Mouse (Mus musculus): Measurements from ENCODE around the gene Lrfn3. TPM values are rescaled to one million over a fixed set of nuclear protein-coding genes. Genes with fewer than 3 reads are reported as not detected.
A peak's percentile ranks its signal among the peaks of the same experiment; 100 is the strongest.

Lrfn3 gene
- polyA plus RNA-seq, 1 experiment from 2014 or later = 7.2 TPM

DNA sequence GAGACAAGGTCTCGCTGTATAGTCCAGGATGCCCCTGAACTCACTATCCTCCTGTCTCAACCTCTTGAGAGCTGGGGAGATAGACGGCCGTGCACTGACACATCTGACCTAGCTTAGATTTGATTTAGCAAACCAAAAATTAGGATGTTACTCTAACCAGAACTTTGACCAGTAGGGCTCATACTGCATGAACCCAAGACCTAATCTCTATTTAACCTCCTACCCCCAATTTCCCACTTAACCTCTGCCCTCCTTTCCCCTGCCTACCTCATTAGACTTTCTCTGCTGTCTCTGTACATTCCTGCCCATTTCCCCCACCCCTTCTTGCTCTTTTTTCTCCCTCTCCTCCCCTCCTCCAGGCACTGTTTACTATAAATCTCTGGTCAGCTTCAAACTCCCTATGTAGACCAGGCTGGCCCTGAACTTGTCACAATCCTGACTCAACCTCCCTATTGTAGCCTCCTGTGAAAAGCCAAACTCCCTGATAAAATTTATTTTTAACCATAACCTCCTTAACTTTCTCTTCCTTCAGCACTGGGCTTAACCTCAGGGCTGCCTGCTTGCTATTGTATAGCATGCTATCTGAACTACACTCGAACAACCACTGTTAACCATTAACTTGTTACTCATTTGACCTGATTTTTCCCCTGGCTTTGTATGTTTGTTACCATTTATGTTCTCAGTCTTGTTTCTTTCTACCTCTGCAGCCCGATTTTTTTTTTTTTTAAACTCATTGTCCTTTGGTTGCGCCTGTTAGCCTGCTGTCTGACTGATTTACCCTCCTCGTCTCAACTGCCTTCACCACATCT, 4.0 kb downstream of the Lrfn3 start:
- WGBS = 77% methylated on average over 7 of the region's 7 CpGs
- Histone ChIP-seq H3K27me3 (ENCODE audit: control insufficient read depth, insufficient read depth, low read length) (no peaks in the 10 kb centered on the region), H3K4me3 (ENCODE audit: low read depth, low read length) (no peak overlapping the region), H3K27ac (ENCODE audit: low read depth, low read length) (no peak overlapping the region), H3K9ac (ENCODE audit: low read length) (no peak overlapping the region), H3K4me1 (replicated peaks; ENCODE audit: control insufficient read depth, insufficient read depth, low read length) (peaks cover 3% of the 10 kb centered on the region), H3K4me2 (ENCODE audit: low read depth, low read length, severe bottlenecking) (no peak overlapping the region), H3K36me3 (ENCODE audit: control insufficient read depth, insufficient read depth, low read length) (peaks cover 4% of the 10 kb centered on the region; the same call in 1 of the 2 replicates), H3K9me3 (ENCODE audit: control insufficient read depth, low read length) (no peaks in the 10 kb centered on the region)
- DNase-seq (ENCODE audit: low spot score) = peak; percentile 2
- no peak for ATAC-seq (replicated peaks; ENCODE audit: low FRiP score)

DNA sequence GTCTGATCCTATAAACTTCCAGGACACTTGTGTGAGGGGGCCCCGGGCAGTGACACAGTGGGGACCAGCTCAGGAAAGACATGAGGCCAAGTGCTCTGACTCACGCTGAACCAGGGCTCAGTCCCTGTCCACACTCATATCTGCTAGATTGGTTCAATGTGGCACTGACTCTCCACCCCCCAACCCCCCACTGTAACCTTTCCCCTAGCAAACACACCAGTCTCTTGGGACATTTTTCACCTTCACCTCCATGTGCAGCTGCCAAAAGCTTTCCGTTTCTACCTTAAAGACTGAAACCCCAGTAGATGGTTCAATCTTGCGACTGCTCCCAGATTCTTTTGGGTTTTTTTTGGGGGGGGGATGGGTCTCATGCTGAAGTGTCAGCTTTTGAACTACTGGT, 8.5 kb downstream of the Lrfn3 start:
- ATAC-seq (replicated peaks; ENCODE audit: low FRiP score) (no peak), DNase-seq (ENCODE audit: low spot score) (no peak)
- Histone ChIP-seq H3K27me3 (ENCODE audit: control insufficient read depth, insufficient read depth, low read length) (no peaks in the 10 kb centered on the region), H3K36me3 (ENCODE audit: control insufficient read depth, insufficient read depth, low read length) (no peaks in the 10 kb centered on the region; the same call in 1 of the 2 replicates), H3K4me1 (replicated peaks; ENCODE audit: control insufficient read depth, insufficient read depth, low read length) (no peaks in the 10 kb centered on the region), H3K4me3 (ENCODE audit: low read depth, low read length) (no peak overlapping the region), H3K9ac (ENCODE audit: low read length) (no peak overlapping the region), H3K9me3 (ENCODE audit: control insufficient read depth, low read length) (no peaks in the 10 kb centered on the region), H3K27ac (ENCODE audit: low read depth, low read length) (no peak overlapping the region), H3K4me2 (ENCODE audit: low read depth, low read length, severe bottlenecking) (no peak overlapping the region)
- WGBS = 80% methylated on average over 4 of the region's 4 CpGs

DNA sequence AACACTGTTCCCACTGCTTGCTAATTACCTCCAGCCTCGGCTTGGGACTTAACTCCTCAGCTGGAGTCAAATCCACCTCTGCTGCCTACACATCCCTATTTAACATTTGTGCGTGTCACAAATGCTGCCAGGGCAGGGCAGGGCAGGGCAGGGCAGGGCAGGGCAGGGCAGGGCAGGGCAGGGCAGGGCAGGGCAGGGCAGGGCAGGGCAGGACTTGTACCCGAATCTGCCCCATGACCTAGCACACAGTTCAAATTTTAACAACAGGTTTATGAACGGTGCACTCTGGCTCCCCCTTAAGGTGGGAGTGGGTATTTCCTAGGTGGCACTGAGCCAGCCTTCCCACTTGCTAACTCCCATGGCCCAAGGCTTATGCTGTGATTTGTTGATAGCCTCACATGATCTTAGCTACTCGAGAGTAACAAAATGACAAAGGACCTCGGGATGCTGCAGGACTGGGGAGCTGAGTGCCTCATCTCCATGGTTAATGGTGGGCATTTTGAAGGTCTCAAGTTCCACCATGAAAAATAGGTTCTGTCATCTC, 9.2 kb downstream of the Lrfn3 start:
- Histone ChIP-seq H3K4me3 (ENCODE audit: low read depth, low read length) (no peak overlapping the region), H3K9ac (ENCODE audit: low read length) (no peak overlapping the region), H3K36me3 (ENCODE audit: control insufficient read depth, insufficient read depth, low read length) (no peaks in the 10 kb centered on the region; the same call in 1 of the 2 replicates), H3K9me3 (ENCODE audit: control insufficient read depth, low read length) (no peaks in the 10 kb centered on the region), H3K27me3 (ENCODE audit: control insufficient read depth, insufficient read depth, low read length) (no peaks in the 10 kb centered on the region), H3K27ac (ENCODE audit: low read depth, low read length) (no peak overlapping the region), H3K4me2 (ENCODE audit: low read depth, low read length, severe bottlenecking) (no peak overlapping the region), H3K4me1 (replicated peaks; ENCODE audit: control insufficient read depth, insufficient read depth, low read length) (no peaks in the 10 kb centered on the region)
- WGBS = 16% methylated on average over 6 of the region's 6 CpGs
- ATAC-seq (replicated peaks; ENCODE audit: low FRiP score) (no peak), DNase-seq (ENCODE audit: low spot score) (peak; percentile 81)

DNA sequence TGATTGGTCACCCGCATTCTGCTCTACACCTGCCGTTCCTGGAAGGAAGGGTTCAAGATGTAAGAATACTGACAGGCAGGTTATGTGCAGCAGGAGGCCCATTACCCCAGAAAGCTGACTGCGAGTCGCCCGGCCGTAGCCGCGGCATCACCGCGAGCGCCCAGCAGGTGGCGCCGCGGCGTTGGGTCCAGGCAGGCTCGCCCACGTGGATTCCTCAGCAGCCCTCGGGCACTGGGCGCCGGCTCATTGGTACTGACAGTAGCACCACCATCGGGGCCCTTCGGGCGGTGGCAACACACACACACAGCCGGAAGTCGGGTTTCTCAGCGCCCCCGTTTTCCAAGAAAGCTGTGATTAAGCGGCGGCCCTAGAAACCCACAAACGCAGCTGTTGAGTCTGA, 14.7 kb downstream of the Lrfn3 start:
- peaks cover 8% of the 10 kb centered on the region for H3K27me3 ChIP-seq (ENCODE audit: control insufficient read depth, insufficient read depth, low read length)

DNA sequence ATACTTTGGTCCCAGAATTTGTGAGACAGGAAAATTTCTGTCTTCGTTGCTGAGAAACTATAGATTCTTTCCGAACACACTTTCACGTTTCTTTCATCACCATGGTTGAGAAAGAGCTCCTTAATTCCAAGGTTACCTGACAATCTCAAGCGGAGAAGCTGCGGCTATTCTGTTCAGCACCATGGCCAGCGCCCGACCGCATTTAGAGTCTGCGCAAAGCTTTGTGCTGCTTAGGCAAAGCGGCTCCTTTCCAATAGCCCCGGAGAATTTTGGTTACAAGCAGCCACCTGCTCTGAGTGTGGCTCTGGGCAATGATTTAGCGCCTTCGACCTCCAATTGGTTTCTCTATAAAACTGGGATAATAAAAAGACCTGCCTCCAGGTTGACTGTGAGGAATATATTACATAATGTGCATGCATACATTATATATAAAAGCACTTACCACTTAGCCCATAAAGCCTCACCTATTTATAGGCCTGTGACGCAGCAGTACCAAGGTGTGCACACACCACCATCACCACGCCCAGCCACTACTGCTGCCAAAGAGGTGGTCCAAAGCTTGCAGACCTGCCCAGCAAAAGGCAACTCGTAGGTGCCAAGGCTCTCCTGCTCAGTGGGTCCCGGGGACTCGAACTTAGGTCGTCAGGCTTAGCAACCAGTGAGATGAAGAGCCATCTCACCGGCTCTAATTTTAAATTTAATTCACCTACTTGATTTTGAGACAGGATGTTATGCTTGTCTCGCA, 15.8 kb downstream of the Lrfn3 start:
- no peak overlapping the region for H3K9ac ChIP-seq (ENCODE audit: low read length)
- DNase-seq (ENCODE audit: low spot score) (peak; percentile 86), ATAC-seq (replicated peaks; ENCODE audit: low FRiP score) (no peak)
- no peaks in the 10 kb centered on the region for H3K9me3 ChIP-seq (ENCODE audit: control insufficient read depth, low read length)
- H3K27ac ChIP-seq (ENCODE audit: low read depth, low read length) = no peak overlapping the region
- no peak overlapping the region for H3K4me2 ChIP-seq (ENCODE audit: low read depth, low read length, severe bottlenecking)
- no peak overlapping the region for H3K4me3 ChIP-seq (ENCODE audit: low read depth, low read length)
- H3K4me1 ChIP-seq (replicated peaks; ENCODE audit: control insufficient read depth, insufficient read depth, low read length) = no peaks in the 10 kb centered on the region
- H3K27me3 ChIP-seq (ENCODE audit: control insufficient read depth, insufficient read depth, low read length) = peaks cover 8% of the 10 kb centered on the region
- H3K36me3 ChIP-seq (ENCODE audit: control insufficient read depth, insufficient read depth, low read length) = no peaks in the 10 kb centered on the region
- 29% methylated on average over 21 of the region's 21 CpGs for WGBS

More for the DNA sequence above, 14.7 kb downstream of the Lrfn3 start:
- H3K4me1 ChIP-seq (replicated peaks; ENCODE audit: control insufficient read depth, insufficient read depth, low read length) = no peaks in the 10 kb centered on the region
- H3K4me2 ChIP-seq (ENCODE audit: low read depth, low read length, severe bottlenecking) = 0 out of 2 replicates have a peak overlapping the region, but pooled peaks have one; percentile 27
- no peak overlapping the region for H3K9ac ChIP-seq (ENCODE audit: low read length)
- H3K36me3 ChIP-seq (ENCODE audit: control insufficient read depth, insufficient read depth, low read length) = no peaks in the 10 kb centered on the region
- no peak overlapping the region for H3K4me3 ChIP-seq (ENCODE audit: low read depth, low read length)
- H3K27ac ChIP-seq (ENCODE audit: low read depth, low read length) = no peak overlapping the region
- 2% methylated on average over 30 of the region's 30 CpGs for WGBS
- ATAC-seq (replicated peaks; ENCODE audit: low FRiP score) (no peak; the same call in 1 of the 2 replicates), DNase-seq (ENCODE audit: low spot score) (peak; percentile 89)
- no peaks in the 10 kb centered on the region for H3K9me3 ChIP-seq (ENCODE audit: control insufficient read depth, low read length)

DNA sequence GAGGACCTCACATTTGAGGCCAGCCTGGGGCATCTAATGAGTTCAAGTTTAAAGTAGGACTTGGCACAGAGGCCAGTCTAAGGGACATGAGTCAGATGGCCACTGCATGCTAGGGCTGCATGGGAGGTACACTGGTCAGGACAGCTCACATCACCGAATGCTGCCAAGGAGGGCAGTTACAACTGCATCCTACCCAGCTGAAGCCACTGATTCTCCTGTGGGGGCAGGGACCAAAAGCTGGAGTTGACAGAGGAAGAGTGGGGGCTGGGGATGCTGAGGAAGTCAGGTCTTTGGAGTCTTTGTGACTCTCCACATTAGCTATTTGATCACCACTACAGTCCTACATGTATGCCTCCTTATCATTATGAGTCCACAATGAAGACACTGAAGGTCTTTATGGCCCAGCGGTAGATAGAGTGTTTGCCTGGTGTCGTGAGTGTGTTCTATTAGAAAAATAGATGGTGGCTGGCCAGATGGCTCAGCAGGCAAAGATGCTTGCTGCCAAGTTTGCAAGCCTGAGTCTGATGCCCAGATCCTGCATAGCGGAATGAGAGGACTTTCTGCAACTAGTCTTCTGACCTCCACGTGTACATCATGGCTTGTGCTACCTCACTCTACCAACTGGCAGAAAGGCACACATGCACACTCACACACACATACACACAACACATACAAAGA, 23.0 kb downstream of the Lrfn3 start:
- no peak for DNase-seq (ENCODE audit: low spot score)
- 71% methylated on average over 5 of the region's 5 CpGs for WGBS
- H3K9ac ChIP-seq (ENCODE audit: low read length) = no peak overlapping the region

DNA sequence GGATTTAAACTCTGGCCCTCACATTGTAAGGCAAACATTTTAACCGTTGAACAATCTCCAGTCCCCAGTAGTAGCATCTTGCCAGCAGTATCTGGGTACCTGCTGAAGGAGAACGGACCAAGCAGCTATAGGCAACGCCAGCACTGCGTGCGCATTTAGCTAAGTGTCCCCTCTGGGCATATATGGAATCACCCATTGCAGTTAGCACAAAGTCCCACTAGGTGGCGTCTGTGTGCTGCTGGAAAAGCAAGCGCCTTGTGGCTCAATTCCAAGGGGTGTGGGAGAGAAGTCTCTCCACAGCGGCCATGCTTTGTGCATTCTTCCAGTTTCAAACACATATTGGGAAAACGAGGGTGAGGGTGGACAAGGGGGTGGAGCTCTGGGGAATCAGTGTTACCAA, 26.2 kb downstream of the Lrfn3 start:
- DNase-seq (ENCODE audit: low spot score) = peak; percentile 91
- H3K4me1 ChIP-seq (replicated peaks; ENCODE audit: control insufficient read depth, insufficient read depth, low read length) = no peaks in the 10 kb centered on the region
- H3K27me3 ChIP-seq (ENCODE audit: control insufficient read depth, insufficient read depth, low read length) = 0 out of 2 replicates have a peak, but pooled peaks cover 5% of the 10 kb centered on the region
- H3K27ac ChIP-seq (ENCODE audit: low read depth, low read length) = no peak overlapping the region
- ATAC-seq (replicated peaks; ENCODE audit: low FRiP score) = no peak; the same call in 1 of the 2 replicates
- H3K9me3 ChIP-seq (ENCODE audit: control insufficient read depth, low read length) = no peaks in the 10 kb centered on the region
- H3K4me2 ChIP-seq (ENCODE audit: low read depth, low read length, severe bottlenecking) = no peak overlapping the region
- WGBS = 3% methylated on average over 9 of the region's 9 CpGs
- H3K9ac ChIP-seq (ENCODE audit: low read length) = no peak overlapping the region
- H3K4me3 ChIP-seq (ENCODE audit: low read depth, low read length) = no peak overlapping the region
- H3K36me3 ChIP-seq (ENCODE audit: control insufficient read depth, insufficient read depth, low read length) = no peaks in the 10 kb centered on the region

More for the DNA sequence above, 23.0 kb downstream of the Lrfn3 start:
- Histone ChIP-seq H3K4me3 (ENCODE audit: low read depth, low read length) (no peak overlapping the region), H3K4me2 (ENCODE audit: low read depth, low read length, severe bottlenecking) (no peak overlapping the region), H3K4me1 (replicated peaks; ENCODE audit: control insufficient read depth, insufficient read depth, low read length) (no peaks in the 10 kb centered on the region), H3K27me3 (ENCODE audit: control insufficient read depth, insufficient read depth, low read length) (0 out of 2 replicates have a peak, but pooled peaks cover 5% of the 10 kb centered on the region), H3K36me3 (ENCODE audit: control insufficient read depth, insufficient read depth, low read length) (no peaks in the 10 kb centered on the region), H3K9me3 (ENCODE audit: control insufficient read depth, low read length) (no peaks in the 10 kb centered on the region), H3K27ac (ENCODE audit: low read depth, low read length) (no peak overlapping the region)
- no peak for ATAC-seq (replicated peaks; ENCODE audit: low FRiP score)

DNA sequence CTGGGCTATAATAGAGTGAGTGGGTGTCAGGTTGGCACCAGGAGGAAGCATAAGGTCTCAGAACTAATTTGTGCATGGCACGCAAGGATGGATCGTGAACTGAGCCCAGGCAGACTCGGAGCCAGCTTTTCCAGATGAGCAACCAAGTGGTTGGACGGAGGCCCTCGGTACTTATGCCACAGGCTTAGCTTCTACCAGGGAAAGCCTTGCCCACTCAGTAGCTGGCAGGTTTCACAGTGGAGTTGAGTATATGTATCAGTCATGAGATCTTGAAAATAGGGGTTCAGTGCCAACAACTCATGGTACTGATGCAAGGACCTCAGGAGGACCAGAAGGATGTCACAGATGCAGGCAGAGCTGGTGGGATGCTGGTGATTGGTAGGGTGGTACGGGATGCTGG, 26.9 kb downstream of the Lrfn3 start:
- no peak overlapping the region for H3K4me2 ChIP-seq (ENCODE audit: low read depth, low read length, severe bottlenecking)
- H3K9me3 ChIP-seq (ENCODE audit: control insufficient read depth, low read length) = no peaks in the 10 kb centered on the region
- H3K4me3 ChIP-seq (ENCODE audit: low read depth, low read length) = no peak overlapping the region
- H3K9ac ChIP-seq (ENCODE audit: low read length) = no peak overlapping the region
- 0 out of 2 replicates have a peak, but pooled peaks cover 5% of the 10 kb centered on the region for H3K27me3 ChIP-seq (ENCODE audit: control insufficient read depth, insufficient read depth, low read length)
- H3K4me1 ChIP-seq (replicated peaks; ENCODE audit: control insufficient read depth, insufficient read depth, low read length) = no peaks in the 10 kb centered on the region
- no peaks in the 10 kb centered on the region for H3K36me3 ChIP-seq (ENCODE audit: control insufficient read depth, insufficient read depth, low read length)
- 73% methylated on average over 6 of the region's 6 CpGs for WGBS
- ATAC-seq (replicated peaks; ENCODE audit: low FRiP score) (no peak), DNase-seq (ENCODE audit: low spot score) (no peak)
- H3K27ac ChIP-seq (ENCODE audit: low read depth, low read length) = no peak overlapping the region
